Mouse (Mus musculus) thymus, adult 2 months (tissue): Measurements from ENCODE around the gene Pik3cb.

ENCODE experiments used
- CTCF ChIP-seq: fragments of 200-500 bp; IDR thresholded peaks from 2 replicates; pipeline ENCODE4 v1.5.1; 2012; ENCODE audit warnings: mild to moderate bottlenecking, control low read depth, low read length, moderate library complexity, borderline replicate concordance; ENCODE audit not compliant: control insufficient read depth, poor library complexity, insufficient read depth; ENCODE audit errors: extremely low read depth
- POLR2A ChIP-seq: fragments of 200-500 bp; IDR thresholded peaks from 2 replicates; pipeline ENCODE4 v1.6.1; 2012; ENCODE audit warnings: mild to moderate bottlenecking, low read length, control low read depth, moderate library complexity; ENCODE audit not compliant: control insufficient read depth, poor library complexity, insufficient read depth; ENCODE audit errors: extremely low read depth

DNA sequence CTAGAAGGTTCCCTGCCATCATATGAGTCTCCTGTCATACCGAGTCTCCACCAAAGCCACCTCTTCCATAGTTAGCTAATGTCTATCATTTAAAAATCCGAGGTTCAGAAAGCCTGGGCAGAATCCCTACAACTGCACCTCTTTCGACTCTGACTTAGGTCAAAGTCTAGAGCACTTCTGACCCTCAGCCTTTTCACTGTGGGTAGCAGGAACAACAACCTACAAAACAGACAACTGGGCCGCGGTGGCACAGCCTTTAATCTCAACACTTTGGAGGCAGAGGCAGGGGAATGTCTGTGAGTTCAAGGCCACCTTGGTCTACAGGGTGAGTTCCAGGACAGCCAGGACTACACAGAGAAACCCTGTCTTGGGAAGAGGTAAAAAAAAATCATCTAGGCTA is 3.1 kb downstream of the Pik3cb start:
- no peak for TF ChIP-seq CTCF
- TF ChIP-seq POLR2A: no peak
